Mouse (Mus musculus) midbrain, embryonic 11.5 days (tissue): ENCODE data around the gene Krtap1-3. TPM values are rescaled to one million over a fixed set of nuclear protein-coding genes. Genes with fewer than 3 reads are reported as not detected.

ENCODE experiments used
- ATAC-seq: fragments of 200-750 bp; cut with Nextera tagmentation; 2 replicates; pipeline ENCODE4 v1.8.0; 2017; ENCODE audit warnings: moderate TSS enrichment, moderate library complexity; ENCODE audit not compliant: low FRiP score
- DNase-seq: peaks from one replicate; pipeline ENCODE4 v3.0.0; 2015; ENCODE audit warnings: low spot score; ENCODE audit errors: missing footprints
- H3K27ac ChIP-seq: fragments of 300-500 bp; sonication (generic); 2 replicates; pipeline ENCODE4 v1.5.1; 2014; ENCODE audit warnings: low read depth, low read length
- H3K27me3 ChIP-seq: fragments of 300-500 bp; sonication (generic); 2 replicates; pipeline ENCODE4 v1.6.1; 2014; ENCODE audit warnings: mild to moderate bottlenecking, low read length, moderate library complexity, mixed read lengths; ENCODE audit not compliant: control insufficient read depth, insufficient read depth
- H3K36me3 ChIP-seq: fragments of 300-500 bp; sonication (generic); 2 replicates; pipeline ENCODE4 v1.6.1; 2014; ENCODE audit warnings: mild to moderate bottlenecking, low read length, moderate library complexity, mixed read lengths; ENCODE audit not compliant: control insufficient read depth, insufficient read depth
- H3K4me1 ChIP-seq: fragments of 300-500 bp; sonication (generic); 2 replicates; pipeline ENCODE4 v1.6.1; 2014; ENCODE audit warnings: low read length; ENCODE audit not compliant: control insufficient read depth, insufficient read depth
- H3K4me2 ChIP-seq: fragments of 300-500 bp; sonication (generic); 2 replicates; pipeline ENCODE4 v1.6.1; 2014; ENCODE audit warnings: mild to moderate bottlenecking, moderate library complexity
- H3K4me3 ChIP-seq: fragments of 300-500 bp; sonication (generic); 2 replicates; pipeline ENCODE4 v1.5.1; 2014; ENCODE audit warnings: low read depth, low read length
- H3K9ac ChIP-seq: fragments of 300-500 bp; sonication (generic); 2 replicates; pipeline ENCODE4 v1.6.1; 2014; ENCODE audit warnings: low read length
- H3K9me3 ChIP-seq: fragments of 300-500 bp; sonication (generic); 2 replicates; pipeline ENCODE4 v1.6.1; 2016; ENCODE audit warnings: low read length; ENCODE audit not compliant: control insufficient read depth
- WGBS: fragments of 180-500 bp; shearing (Covaris S2); extraction: QIAGEN DNeasy Blood & Tissue Kit; methylation state at CpG from one replicate; pipeline ENCODE4 v1.1.7; 2014; 5-methylcytosine and 5-hydroxymethylcytosine counted together
- polyA plus RNA-seq: library from polyadenylated mRNA; unstranded; fragments of >200 nt; fragmentation: Nextera tagmentation; extraction: Ambion mirVana; gene quantifications from 2 replicates; pipeline ENCODE4 v1.2.1, GENCODE M21; 2014

Krtap1-3 gene
- polyA plus RNA-seq, result not detected in 2 replicates

GRCm38 (mm10) chr11:99590981-99591380, at the start of gene Krtap1-3:
Gene Krtap1-3, minus strand, starts transcription at chr11:99591339.
- ATAC-seq (no peak), DNase-seq (no peak)
- no peaks in the 10 kb centered on the region for H3K27me3 ChIP-seq
- no peak within 1 kb of the TSS for H3K4me2 ChIP-seq
- H3K36me3 ChIP-seq, result no peaks in the 10 kb centered on the region
- H3K4me1 ChIP-seq, result no peaks in the 10 kb centered on the region
- no peak within 1 kb of the TSS for H3K4me3 ChIP-seq
- no peaks in the 10 kb centered on the region for H3K9me3 ChIP-seq
- WGBS, result 92% methylated on average over 6 of the region's 6 CpGs
- no peak within 1 kb of the TSS for H3K9ac ChIP-seq
- H3K27ac ChIP-seq, result no peak within 1 kb of the TSS

- Histone ChIP-seq H3K27me3 (no peaks in the 10 kb centered on the region), H3K36me3 (no peaks in the 10 kb centered on the region), H3K27ac (no peak overlapping the region), H3K4me1 (no peaks in the 10 kb centered on the region), H3K4me3 (no peak overlapping the region), H3K4me2 (no peak overlapping the region), H3K9ac (no peak overlapping the region), H3K9me3 (no peaks in the 10 kb centered on the region)
- DNase-seq, result no peak
- no peak for ATAC-seq
- WGBS, result 61% methylated on average over 1 of the region's 1 CpGs
These were observed 49.8 kb upstream of the Krtap1-3 start for GRCm38 (mm10) chr11:99640926-99641325.

GRCm38 (mm10) chr11:99637086-99637485, 45.9 kb upstream of the Krtap1-3 start:
- H3K36me3 ChIP-seq, result no peaks in the 10 kb centered on the region
- H3K4me1 ChIP-seq, result no peaks in the 10 kb centered on the region
- H3K27me3 ChIP-seq, result no peaks in the 10 kb centered on the region
- 92% methylated on average over 1 of the region's 1 CpGs for WGBS
- no peak overlapping the region for H3K9ac ChIP-seq
- no peak overlapping the region for H3K4me2 ChIP-seq
- no peak for DNase-seq
- no peak overlapping the region for H3K4me3 ChIP-seq
- H3K27ac ChIP-seq, result no peak overlapping the region
- no peak for ATAC-seq
- H3K9me3 ChIP-seq, result no peaks in the 10 kb centered on the region

- Histone ChIP-seq H3K9ac (no peak within 1 kb of the TSS), H3K4me1 (no peaks in the 10 kb centered on the region), H3K9me3 (no peaks in the 10 kb centered on the region), H3K27ac (no peak within 1 kb of the TSS), H3K4me2 (no peak within 1 kb of the TSS), H3K36me3 (no peaks in the 10 kb centered on the region), H3K27me3 (no peaks in the 10 kb centered on the region), H3K4me3 (no peak within 1 kb of the TSS)
- 41% methylated on average over 8 of the region's 8 CpGs for WGBS
- DNase-seq (peak; percentile 88), ATAC-seq (no peak)
These were observed 43.6 kb upstream of the Krtap1-3 start, which contains the start of gene Krtap4-2 for GRCm38 (mm10) chr11:99634653-99635134. Gene Krtap4-2, minus strand, starts transcription at chr11:99635084.

GRCm38 (mm10) chr11:99633293-99633692, 42.2 kb upstream of the Krtap1-3 start:
- WGBS, result 79% methylated on average over 2 of the region's 2 CpGs
- Histone ChIP-seq H3K4me3 (no peak overlapping the region), H3K27me3 (no peaks in the 10 kb centered on the region), H3K9ac (no peak overlapping the region), H3K36me3 (no peaks in the 10 kb centered on the region), H3K9me3 (no peaks in the 10 kb centered on the region), H3K4me2 (no peak overlapping the region), H3K27ac (no peak overlapping the region), H3K4me1 (no peaks in the 10 kb centered on the region)
- DNase-seq, result no peak
- no peak for ATAC-seq

- Histone ChIP-seq H3K4me1 (no peaks in the 10 kb centered on the region), H3K4me3 (no peak overlapping the region), H3K9me3 (no peaks in the 10 kb centered on the region), H3K9ac (no peak overlapping the region), H3K27ac (no peak overlapping the region), H3K36me3 (no peaks in the 10 kb centered on the region), H3K27me3 (no peaks in the 10 kb centered on the region), H3K4me2 (no peak overlapping the region)
- 75% methylated on average over 3 of the region's 3 CpGs for WGBS
- ATAC-seq (no peak), DNase-seq (no peak)
These were observed 39.8 kb upstream of the Krtap1-3 start for GRCm38 (mm10) chr11:99630890-99631289.

GRCm38 (mm10) chr11:99628138-99628537, 37.0 kb upstream of the Krtap1-3 start, which contains the start of gene Krtap4-1:
Gene Krtap4-1, minus strand, starts transcription at chr11:99628238.
- 86% methylated on average over 4 of the region's 4 CpGs for WGBS
- no peak within 1 kb of the TSS for H3K27ac ChIP-seq
- H3K4me1 ChIP-seq, result no peaks in the 10 kb centered on the region
- ATAC-seq (no peak), DNase-seq (no peak)
- no peak within 1 kb of the TSS for H3K9ac ChIP-seq
- H3K4me3 ChIP-seq, result no peak within 1 kb of the TSS
- no peaks in the 10 kb centered on the region for H3K27me3 ChIP-seq
- H3K4me2 ChIP-seq, result no peak within 1 kb of the TSS
- H3K9me3 ChIP-seq, result no peaks in the 10 kb centered on the region
- H3K36me3 ChIP-seq, result no peaks in the 10 kb centered on the region

GRCm38 (mm10) chr11:99620335-99620734, 29.2 kb upstream of the Krtap1-3 start, which contains the start of gene Gm11562:
Gene Gm11562, minus strand, starts transcription at chr11:99620435.
- H3K27me3 ChIP-seq, result no peaks in the 10 kb centered on the region
- ATAC-seq (no peak), DNase-seq (no peak)
- H3K27ac ChIP-seq, result no peak within 1 kb of the TSS
- no peak within 1 kb of the TSS for H3K4me3 ChIP-seq
- no peaks in the 10 kb centered on the region for H3K9me3 ChIP-seq
- 88% methylated on average over 2 of the region's 2 CpGs for WGBS
- H3K4me1 ChIP-seq, result no peaks in the 10 kb centered on the region
- H3K4me2 ChIP-seq, result no peak within 1 kb of the TSS
- H3K36me3 ChIP-seq, result no peaks in the 10 kb centered on the region
- no peak within 1 kb of the TSS for H3K9ac ChIP-seq

- Histone ChIP-seq H3K27ac (no peak within 1 kb of the TSS), H3K9ac (no peak within 1 kb of the TSS), H3K4me2 (no peak within 1 kb of the TSS), H3K36me3 (no peaks in the 10 kb centered on the region), H3K4me1 (no peaks in the 10 kb centered on the region), H3K9me3 (no peaks in the 10 kb centered on the region), H3K27me3 (no peaks in the 10 kb centered on the region), H3K4me3 (no peak within 1 kb of the TSS)
- ATAC-seq (no peak), DNase-seq (no peak)
- 74% methylated on average over 3 of the region's 3 CpGs for WGBS
These were observed 23.7 kb upstream of the Krtap1-3 start, which contains the start of gene Krtap2-4 for GRCm38 (mm10) chr11:99614796-99615363. Gene Krtap2-4, minus strand, starts transcription at chr11:99614846.
